Mouse (Mus musculus): ENCODE measurements around the gene Pcnx3. TPM values are rescaled to one million over a fixed set of nuclear protein-coding genes. Genes with fewer than 3 reads are reported as not detected.

Pcnx3 gene
- polyA plus RNA-seq, 1 experiment = 88.8 TPM

GRCm38 (mm10) chr19:5651502-5652274 lies 37.0 kb downstream of the Pcnx3 start:
- peaks cover 10% of the 10 kb centered on the region; the same call in 1 of the 2 replicates for H3K4me1 ChIP-seq (ENCODE audit: control insufficient read depth, insufficient read depth, low read length)
- no peak for TF ChIP-seq POLR2A (IDR thresholded peaks at IDR 0.05; ENCODE audit: low read depth, low read length)
- TF ChIP-seq CTCF (conservative IDR thresholded peaks at IDR 0.05; ENCODE audit: insufficient read depth, insufficient read length, low read depth, low read length) = no peak
- 0 out of 2 replicates have a peak, but pooled peaks cover 2% of the 10 kb centered on the region for H3K36me3 ChIP-seq (ENCODE audit: control insufficient read depth, insufficient read depth, low read length)
- H3K27me3 ChIP-seq (replicated peaks; ENCODE audit: control insufficient read depth, insufficient read depth, low read length) = no peaks in the 10 kb centered on the region
- H3K27ac ChIP-seq (ENCODE audit: insufficient read depth, low read depth, low read length) = no peak overlapping the region
- DNase-seq = no peak
- no peak overlapping the region for H3K4me3 ChIP-seq (ENCODE audit: insufficient read depth, low read depth, low read length)
- WGBS = 81% methylated on average over 13 of the region's 13 CpGs

GRCm38 (mm10) chr19:5649298-5649741 lies 39.4 kb downstream of the Pcnx3 start:
- Histone ChIP-seq H3K4me1 (ENCODE audit: control insufficient read depth, insufficient read depth, low read length) (peaks cover 10% of the 10 kb centered on the region; the same call in 1 of the 2 replicates), H3K27ac (ENCODE audit: insufficient read depth, low read depth, low read length) (peak overlapping the region; percentile 50), H3K4me3 (ENCODE audit: insufficient read depth, low read depth, low read length) (0 out of 2 replicates have a peak overlapping the region, but pooled peaks have one; percentile 19), H3K27me3 (replicated peaks; ENCODE audit: control insufficient read depth, insufficient read depth, low read length) (no peaks in the 10 kb centered on the region), H3K36me3 (ENCODE audit: control insufficient read depth, insufficient read depth, low read length) (0 out of 2 replicates have a peak, but pooled peaks cover 3% of the 10 kb centered on the region)
- 20% methylated on average over 6 of the region's 6 CpGs for WGBS
- peak; percentile 73 for DNase-seq
- TF ChIP-seq POLR2A (IDR thresholded peaks at IDR 0.05; ENCODE audit: low read depth, low read length) (no peak), CTCF (conservative IDR thresholded peaks at IDR 0.05; ENCODE audit: insufficient read depth, insufficient read length, low read depth, low read length) (no peak)

- peak overlapping the region; percentile 19; the same call in 1 of the 2 replicates for H3K4me3 ChIP-seq (ENCODE audit: insufficient read depth, low read depth, low read length)
- 0 out of 2 replicates have a peak, but pooled peaks cover 3% of the 10 kb centered on the region for H3K36me3 ChIP-seq (ENCODE audit: control insufficient read depth, insufficient read depth, low read length)
- H3K4me1 ChIP-seq (ENCODE audit: control insufficient read depth, insufficient read depth, low read length) = peaks cover 10% of the 10 kb centered on the region; the same call in 1 of the 2 replicates
- TF ChIP-seq CTCF (conservative IDR thresholded peaks at IDR 0.05; ENCODE audit: insufficient read depth, insufficient read length, low read depth, low read length) = no peak
- no peak for TF ChIP-seq POLR2A (IDR thresholded peaks at IDR 0.05; ENCODE audit: low read depth, low read length)
- H3K27ac ChIP-seq (ENCODE audit: insufficient read depth, low read depth, low read length) = peak overlapping the region; percentile 50
- 9% methylated on average over 26 of the region's 26 CpGs for WGBS
- DNase-seq = peak; percentile 86
- H3K27me3 ChIP-seq (replicated peaks; ENCODE audit: control insufficient read depth, insufficient read depth, low read length) = no peaks in the 10 kb centered on the region
Measured at GRCm38 (mm10) chr19:5648401-5649297, 40.1 kb downstream of the Pcnx3 start.

- Histone ChIP-seq H3K4me1 (ENCODE audit: control insufficient read depth, insufficient read depth, low read length) (peaks cover 10% of the 10 kb centered on the region; the same call in 1 of the 2 replicates), H3K27ac (ENCODE audit: insufficient read depth, low read depth, low read length) (0 out of 2 replicates have a peak overlapping the region, but pooled peaks have one; percentile 37), H3K27me3 (replicated peaks; ENCODE audit: control insufficient read depth, insufficient read depth, low read length) (no peaks in the 10 kb centered on the region), H3K4me3 (ENCODE audit: insufficient read depth, low read depth, low read length) (no peak overlapping the region), H3K36me3 (ENCODE audit: control insufficient read depth, insufficient read depth, low read length) (peaks cover 4% of the 10 kb centered on the region; the same call in 1 of the 2 replicates)
- 93% methylated on average over 6 of the region's 6 CpGs for WGBS
- TF ChIP-seq POLR2A (IDR thresholded peaks at IDR 0.05; ENCODE audit: low read depth, low read length) (no peak), CTCF (conservative IDR thresholded peaks at IDR 0.05; ENCODE audit: insufficient read depth, insufficient read length, low read depth, low read length) (no peak)
- no peak for DNase-seq
Measured at GRCm38 (mm10) chr19:5647791-5648190, 40.9 kb downstream of the Pcnx3 start.

- WGBS = 90% methylated on average over 8 of the region's 8 CpGs
- Histone ChIP-seq H3K36me3 (ENCODE audit: control insufficient read depth, insufficient read depth, low read length) (peaks cover 6% of the 10 kb centered on the region; the same call in 1 of the 2 replicates), H3K27me3 (replicated peaks; ENCODE audit: control insufficient read depth, insufficient read depth, low read length) (no peaks in the 10 kb centered on the region), H3K27ac (ENCODE audit: insufficient read depth, low read depth, low read length) (no peak overlapping the region), H3K4me1 (ENCODE audit: control insufficient read depth, insufficient read depth, low read length) (peaks cover 10% of the 10 kb centered on the region; the same call in 1 of the 2 replicates), H3K4me3 (ENCODE audit: insufficient read depth, low read depth, low read length) (no peak overlapping the region)
- DNase-seq = no peak
- TF ChIP-seq CTCF (conservative IDR thresholded peaks at IDR 0.05; ENCODE audit: insufficient read depth, insufficient read length, low read depth, low read length) (no peak), POLR2A (IDR thresholded peaks at IDR 0.05; ENCODE audit: low read depth, low read length) (no peak)
Measured at GRCm38 (mm10) chr19:5646731-5647330, 41.9 kb downstream of the Pcnx3 start.

- TF ChIP-seq POLR2A (IDR thresholded peaks at IDR 0.05; ENCODE audit: low read depth, low read length) = no peak
- no peak for TF ChIP-seq CTCF (conservative IDR thresholded peaks at IDR 0.05; ENCODE audit: insufficient read depth, insufficient read length, low read depth, low read length)
- H3K4me1 ChIP-seq (ENCODE audit: control insufficient read depth, insufficient read depth, low read length) = peaks cover 10% of the 10 kb centered on the region; the same call in 1 of the 2 replicates
- H3K27ac ChIP-seq (ENCODE audit: insufficient read depth, low read depth, low read length) = no peak overlapping the region
- peaks cover 6% of the 10 kb centered on the region; the same call in 1 of the 2 replicates for H3K36me3 ChIP-seq (ENCODE audit: control insufficient read depth, insufficient read depth, low read length)
- WGBS = 98% methylated on average over 9 of the region's 9 CpGs
- no peak overlapping the region for H3K4me3 ChIP-seq (ENCODE audit: insufficient read depth, low read depth, low read length)
- H3K27me3 ChIP-seq (replicated peaks; ENCODE audit: control insufficient read depth, insufficient read depth, low read length) = no peaks in the 10 kb centered on the region
- DNase-seq = no peak
Measured at GRCm38 (mm10) chr19:5645280-5645679, 43.4 kb downstream of the Pcnx3 start.

Data from kidney, adult 2 months (tissue).